Mouse (Mus musculus): ENCODE measurements around the gene Pcsk4. TPM values are rescaled to one million over a fixed set of nuclear protein-coding genes. Genes with fewer than 3 reads are reported as not detected.

Pcsk4 gene
- total RNA-seq (2021): 1 to 10 TPM; 1.3 to 2.0 TPM

DNA sequence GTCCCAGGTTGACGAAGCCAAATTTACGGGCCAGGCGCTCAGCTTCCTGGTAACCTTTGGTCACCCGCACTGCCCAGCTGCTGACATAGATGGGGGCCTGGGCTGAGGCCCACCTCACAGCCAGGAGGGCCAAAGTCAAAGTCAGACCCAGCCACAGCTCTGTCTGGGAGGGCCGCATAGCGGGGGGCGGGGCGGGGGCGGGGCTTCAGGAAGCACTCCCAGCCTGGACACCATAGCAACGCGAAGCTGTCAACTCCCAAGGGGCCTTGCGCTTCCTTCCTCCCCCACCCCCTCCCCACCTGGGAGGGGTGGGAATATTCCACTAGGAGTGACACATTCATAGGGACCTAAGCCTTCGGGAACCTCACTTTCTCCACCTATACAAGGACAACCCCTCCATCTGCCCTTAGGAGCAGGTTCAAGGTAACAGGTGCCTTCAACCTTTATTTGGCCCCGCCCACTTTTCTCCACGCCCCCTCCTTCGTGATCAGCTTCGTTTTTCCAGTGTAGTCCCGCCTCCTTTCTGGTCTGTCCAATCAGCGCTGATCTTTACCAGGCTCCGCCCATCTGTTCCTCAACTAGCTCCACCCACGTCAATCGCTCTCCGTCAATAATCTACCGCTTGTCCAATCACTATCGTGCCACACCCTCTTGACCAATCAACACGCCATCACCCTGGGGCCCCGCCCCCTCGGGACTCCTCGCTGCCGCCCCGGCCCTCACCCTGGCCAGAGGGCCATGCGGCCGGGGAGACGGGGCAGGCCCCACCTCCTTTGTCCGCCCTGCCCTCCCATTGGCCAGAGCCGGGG, at the start of gene Pcsk4, which contains the start of gene Reep6:
Gene Pcsk4, minus strand, starts transcription at position 226 of the 809 bp plus-strand sequence.
Gene Reep6, plus strand, starts transcription at position 681 of the 809 bp plus-strand sequence.
- peak; percentile 95 for DNase-seq

DNA sequence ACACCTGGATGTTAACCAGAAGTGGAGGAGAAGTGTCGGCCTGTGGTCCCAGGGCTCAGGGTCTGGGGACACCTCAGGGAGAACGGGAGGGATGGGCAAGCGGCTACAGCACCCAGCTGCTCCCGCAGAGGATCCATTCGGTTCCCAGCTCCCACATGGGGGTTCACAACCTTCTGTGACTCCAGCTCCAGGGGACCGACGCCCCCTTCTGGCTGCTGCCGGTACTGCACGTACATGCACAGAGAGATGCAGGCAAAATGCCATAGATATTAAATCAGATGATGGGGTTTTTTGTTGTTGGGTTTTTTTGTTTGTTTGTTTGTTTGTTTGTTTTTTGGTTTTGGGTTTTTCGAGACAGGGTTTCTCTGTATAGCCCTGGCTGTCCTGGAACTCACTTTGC, 48.4 kb upstream of the Pcsk4 start:
- DNase-seq: peak; percentile 59

DNA sequence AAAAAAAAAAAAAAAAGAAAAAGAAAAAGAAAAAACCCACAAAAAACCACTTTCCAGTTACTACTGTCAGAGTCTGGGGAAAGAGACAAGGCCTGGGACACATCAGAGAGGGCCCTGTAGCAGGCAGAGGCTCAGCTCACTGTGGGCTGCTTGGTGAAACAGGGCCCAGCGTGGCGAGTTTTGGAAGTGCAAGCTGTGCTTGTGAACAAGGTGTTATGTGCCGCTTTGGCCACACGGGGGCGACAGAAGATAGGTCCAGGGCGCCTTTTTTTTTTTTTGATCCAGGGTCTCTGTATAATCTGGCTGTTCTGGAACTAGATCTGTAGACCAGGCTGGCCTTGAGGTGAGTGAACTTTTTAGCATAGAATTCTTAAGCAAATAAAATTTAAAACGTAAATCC, 46.9 kb upstream of the Pcsk4 start:
- DNase-seq: peak; percentile 98

DNA sequence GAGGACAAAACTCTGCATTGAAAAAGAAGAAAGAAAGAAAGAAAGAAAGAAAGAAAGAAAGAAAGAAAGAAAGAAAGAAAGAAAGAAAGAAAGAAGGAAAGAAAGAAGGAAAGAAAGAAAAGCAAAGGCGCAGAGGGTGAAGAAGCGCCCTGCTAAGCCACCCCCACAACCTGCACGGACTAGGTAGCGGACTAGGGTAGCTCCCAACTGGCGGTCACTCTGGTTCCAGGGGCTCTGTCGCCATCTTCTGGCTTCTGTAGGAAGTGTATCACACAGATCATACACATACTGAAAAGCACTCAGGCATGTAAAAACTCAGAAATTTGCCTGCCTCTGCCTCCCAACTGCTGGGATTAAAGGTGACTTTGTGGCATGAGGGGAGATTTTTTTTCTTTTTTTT, 44.8 kb upstream of the Pcsk4 start:
- peak; percentile 87 for DNase-seq

DNA sequence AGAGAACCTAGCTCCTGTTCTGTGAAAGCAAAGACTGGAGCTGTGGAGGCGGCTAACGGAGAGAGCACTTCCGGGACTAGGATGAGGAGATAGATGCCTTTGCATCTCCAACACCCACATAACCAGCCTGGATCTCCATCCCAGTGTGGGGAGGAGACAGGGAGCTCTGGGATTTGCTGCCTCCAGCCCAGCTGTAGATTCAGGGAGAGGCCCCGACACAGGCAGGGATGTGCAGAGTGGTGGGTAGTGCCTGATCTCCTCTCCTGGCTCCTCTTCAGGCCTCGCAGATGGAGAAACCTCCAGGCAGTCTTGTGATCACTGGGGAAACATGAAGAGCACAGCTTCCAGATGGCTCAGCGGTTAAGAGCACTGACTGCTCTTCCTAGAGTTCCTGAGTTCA, 43.4 kb upstream of the Pcsk4 start:
- DNase-seq: no peak

DNA sequence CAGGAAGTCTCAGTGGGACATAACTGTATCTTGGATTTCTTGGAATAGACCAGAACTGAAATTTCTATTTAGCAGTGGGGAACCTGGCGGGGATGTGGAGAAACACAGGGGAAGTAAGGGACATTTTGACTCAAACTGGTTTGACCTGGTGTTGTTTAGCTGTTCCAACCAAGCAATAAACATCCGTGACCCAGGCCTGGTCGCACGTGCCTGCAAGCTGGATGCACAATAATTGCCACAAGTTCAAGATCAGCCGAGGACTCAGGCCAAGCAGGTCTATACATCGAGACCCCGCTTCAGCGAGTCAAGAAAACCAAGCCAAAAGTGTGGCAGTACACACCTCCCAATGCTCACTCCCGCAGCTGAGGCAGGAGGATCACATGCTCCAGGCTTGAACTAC, 42.7 kb upstream of the Pcsk4 start:
- DNase-seq: no peak

DNA sequence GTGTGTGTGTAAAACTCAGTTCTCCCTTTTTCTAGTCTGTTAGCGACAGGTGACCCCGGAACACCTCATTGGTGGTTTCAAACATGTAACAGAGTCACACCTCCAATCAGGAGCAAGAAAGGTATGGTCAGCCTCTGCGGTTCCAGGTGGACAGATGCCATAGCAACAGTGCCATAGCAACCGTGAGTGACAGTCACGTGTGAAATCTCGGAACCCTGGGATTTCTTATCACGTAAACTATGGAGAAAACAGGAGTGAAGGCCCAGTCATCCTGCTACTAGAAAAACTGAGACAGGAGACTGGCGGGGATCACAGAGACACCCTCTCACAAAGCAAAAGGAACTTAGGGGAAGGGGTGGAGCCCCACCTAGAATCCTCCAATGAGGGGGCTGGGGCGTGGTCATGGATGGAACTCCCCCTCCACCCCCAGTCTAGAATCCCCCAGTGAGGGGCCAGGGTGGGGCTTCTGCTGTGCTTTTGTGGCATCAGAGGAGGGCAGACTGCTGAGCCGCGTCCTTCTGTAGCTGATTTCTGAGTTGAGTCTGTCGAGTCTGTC, 42.2 kb upstream of the Pcsk4 start:
- no peak for DNase-seq

DNA sequence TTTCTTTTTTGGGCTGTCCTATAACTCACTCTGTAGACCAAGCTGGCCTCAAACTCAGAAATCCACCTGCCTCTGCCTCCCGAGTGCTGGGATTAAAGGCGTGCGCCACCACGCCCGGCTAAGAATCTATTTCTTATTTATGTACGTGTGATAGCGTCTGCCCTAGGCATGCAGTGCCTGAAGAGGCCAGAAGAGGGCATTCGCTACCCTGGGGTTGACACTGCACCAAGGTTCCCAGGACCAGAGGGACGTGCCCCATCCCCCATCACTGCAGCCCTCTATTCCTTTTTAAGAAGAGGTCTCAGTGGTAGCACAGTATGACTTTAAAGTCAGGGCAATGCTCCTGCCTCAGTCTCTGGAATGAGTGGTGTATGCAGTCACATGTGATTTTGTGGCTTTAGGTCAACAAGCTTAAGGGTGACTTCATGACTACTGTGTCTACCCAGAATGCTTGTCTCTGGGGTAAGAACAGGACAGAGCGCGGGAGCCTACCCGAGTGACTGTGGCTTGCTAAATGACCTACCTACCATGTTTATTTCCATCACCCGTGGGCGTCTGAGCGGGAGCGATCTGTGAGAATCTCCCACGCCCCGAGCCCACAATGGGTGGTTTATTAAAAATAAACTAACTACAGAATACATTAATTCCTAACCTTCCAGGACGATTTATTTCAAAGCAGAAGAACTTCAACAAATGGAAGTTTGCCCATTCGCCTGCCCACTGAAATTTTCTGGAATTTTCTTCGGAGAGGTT, 40.9 kb upstream of the Pcsk4 start:
- no peak for DNase-seq

DNA sequence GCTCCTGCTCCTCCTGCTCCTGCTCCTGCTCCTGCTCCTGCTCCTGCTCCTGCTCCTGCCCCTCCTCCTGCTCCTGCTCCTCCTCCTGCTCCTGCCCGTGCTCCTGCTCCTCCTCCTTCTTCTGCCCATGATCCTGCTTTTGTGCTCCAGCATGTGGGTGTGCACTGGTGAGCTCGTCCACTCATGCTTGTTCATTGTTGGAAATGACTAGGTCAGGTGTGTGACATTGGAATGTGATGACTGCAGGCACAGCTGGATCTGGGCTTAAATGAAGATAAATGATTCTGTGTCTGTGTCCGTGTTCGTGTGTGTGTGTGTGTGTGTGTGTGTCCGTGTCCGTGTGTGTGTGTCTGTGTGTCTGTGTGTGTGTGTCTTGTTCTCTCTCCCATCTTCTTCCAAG, 39.1 kb upstream of the Pcsk4 start:
- DNase-seq: no peak

DNA sequence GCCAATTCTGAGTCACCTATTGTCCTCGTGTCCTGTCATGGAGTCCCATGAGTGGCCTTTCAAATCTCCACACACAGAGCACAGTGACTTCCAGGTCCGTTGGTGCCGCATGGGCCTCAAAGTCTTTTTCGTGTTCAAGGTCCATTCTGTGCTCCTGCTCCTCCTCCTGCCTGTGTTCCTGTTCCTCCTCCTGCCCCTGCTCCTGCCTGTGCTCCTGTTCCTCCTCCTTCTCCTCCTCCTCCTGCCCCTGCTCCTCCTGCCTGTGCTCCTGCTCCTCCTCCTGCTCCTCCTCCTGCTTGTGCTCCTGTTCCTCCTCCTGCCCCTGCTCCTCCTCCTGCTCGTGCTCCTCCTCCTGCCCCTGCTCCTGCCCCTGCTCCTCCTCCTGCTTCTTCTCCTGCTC, 38.7 kb upstream of the Pcsk4 start:
- no peak for DNase-seq

DNA sequence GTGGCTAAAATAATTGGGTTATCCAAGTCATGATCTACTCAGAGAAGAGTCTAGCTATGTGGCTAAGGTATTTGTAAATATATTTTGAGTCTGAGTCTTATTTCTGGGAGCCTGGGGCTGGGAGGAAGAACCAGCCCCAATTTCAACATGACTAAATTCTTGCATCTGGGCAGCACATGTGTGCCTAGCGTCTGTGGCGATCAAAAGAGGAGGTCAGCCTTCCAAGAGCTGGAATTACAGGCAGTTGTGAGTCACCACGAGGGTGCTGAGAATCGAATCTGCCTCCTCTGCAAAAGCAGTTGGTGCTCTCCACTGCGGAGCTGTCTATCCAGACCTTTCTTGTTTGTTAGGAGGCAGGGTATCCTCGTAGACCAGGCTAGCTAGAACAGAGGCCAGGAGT, 36.4 kb upstream of the Pcsk4 start:
- DNase-seq: no peak

DNA sequence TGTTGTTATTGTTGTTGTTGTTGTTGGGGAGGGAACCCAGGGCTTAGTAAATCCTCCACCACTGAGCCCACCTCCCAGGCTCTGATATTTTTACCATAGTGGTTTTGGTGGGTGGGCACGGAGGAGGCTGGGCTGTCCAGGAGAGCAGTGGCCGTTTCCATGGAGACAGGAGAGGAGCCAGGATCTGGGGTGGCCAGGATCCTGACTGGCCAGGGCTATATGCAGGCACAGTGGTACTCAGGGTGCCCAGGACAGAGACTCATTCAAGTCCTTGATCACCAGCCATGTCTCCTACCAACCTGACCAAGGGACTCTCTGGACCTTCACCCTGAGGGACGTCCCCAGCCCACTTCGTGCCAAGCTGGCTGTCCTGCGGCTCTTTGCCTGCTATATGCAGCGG, 34.4 kb upstream of the Pcsk4 start:
- no peak for DNase-seq

DNA sequence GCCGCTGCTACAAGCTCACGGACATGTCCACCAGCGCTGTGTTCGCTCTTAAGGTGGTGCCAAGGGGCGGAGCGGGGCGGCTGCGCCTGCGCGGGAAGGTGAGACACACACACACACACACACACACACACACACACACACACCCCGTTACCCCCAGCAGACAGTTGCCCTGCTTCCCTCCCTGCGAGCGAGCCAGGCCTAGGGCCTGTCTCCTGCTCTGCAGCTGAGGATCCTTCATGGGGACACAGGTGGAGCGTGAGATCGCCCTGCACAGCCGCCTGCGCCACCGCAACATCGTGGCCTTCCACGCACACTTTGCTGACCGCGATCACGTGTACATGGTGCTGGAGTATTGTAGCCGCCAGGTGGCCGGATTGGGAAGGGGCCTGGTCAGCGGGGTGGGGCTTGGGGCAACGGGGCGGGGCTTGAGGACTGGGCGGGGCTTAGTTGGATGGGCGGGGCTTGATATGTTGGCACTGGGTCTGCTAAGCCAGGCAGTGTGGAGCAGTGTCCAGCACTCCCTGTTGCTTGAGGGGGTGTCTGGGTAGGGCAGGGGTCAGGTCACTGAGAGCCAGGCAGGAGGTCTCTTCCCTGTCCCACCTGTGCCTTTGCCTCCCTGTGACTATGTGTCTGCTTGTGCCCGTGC, 28.8 kb upstream of the Pcsk4 start:
- DNase-seq: peak; percentile 39

DNA sequence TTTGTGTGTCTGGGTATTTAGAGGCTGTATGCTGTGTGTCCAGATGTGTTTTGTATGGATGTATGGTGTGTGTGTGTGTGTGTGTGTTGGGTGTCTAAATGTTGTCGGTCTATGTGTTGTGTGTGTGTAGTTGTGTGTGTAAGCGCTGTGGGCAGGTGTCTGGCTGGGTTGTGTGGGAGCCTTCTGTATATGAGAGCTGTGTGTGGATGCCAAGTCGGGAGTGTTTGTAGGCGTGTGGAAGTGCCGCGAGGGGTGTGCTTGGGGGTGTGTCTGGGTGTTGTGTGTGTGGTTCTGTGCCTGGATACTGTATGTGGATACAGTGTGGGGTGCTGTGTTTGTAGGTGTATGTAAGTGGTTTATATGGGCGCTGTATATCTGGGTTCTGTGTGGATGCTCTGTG, 28.0 kb upstream of the Pcsk4 start:
- DNase-seq: no peak

DNA sequence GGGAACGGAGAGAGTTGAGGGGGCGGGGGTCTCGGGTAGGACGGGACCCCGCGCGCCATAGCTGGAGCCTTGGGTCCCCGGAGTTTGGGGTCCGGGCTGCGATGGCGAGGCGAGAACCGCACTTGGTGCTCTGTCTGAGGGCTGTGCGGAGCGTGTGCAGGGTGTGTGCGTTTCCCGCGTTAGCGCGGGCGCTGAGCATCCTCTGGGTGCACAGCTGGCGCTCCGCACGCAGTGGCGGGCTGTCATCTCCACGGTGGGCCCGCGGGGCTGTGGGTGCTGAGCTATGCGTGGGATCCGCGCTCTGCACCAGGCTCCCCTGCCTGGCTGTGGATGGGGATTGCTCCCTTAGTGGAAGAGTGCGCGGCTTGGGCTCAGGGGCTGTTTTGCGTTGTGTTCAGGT, 27.4 kb upstream of the Pcsk4 start:
- DNase-seq: no peak

DNA sequence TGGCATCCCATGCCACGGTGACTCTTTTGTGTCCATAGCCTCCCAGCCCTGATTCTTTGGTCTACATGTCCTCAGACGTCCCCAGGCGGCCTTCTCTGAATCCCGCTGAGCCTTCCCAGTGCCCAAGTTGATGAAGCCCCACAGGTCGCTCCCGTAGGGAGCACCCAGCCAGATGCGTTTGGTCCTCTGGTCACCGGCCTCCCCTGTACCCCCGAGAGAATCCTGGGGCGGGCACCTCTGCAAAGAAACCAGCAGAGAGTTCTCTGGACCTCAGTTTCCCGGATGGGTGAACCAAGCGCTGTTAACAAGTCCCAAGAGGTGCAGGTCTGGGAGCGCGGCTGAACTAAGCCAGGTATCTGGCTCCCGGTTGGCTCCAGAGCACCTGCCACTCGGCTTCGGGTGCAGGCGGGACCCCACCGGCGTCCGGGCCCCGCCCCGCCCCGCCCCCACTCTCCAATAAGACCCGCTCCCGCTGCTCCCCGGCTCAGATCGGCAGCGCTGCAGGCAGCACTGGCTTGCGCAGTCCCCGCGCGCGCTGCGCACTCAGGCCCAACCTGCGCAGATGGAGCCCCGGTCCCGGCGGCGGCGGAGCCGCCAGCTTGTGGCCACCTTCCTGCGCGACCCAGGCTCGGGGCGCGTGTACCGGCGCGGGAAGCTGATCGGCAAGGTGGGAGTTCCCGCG, 26.8 kb upstream of the Pcsk4 start, which contains the start of gene Plk5:
Gene Plk5, plus strand, starts transcription at position 459 of the 682 bp plus-strand sequence.
- no peak for DNase-seq

DNA sequence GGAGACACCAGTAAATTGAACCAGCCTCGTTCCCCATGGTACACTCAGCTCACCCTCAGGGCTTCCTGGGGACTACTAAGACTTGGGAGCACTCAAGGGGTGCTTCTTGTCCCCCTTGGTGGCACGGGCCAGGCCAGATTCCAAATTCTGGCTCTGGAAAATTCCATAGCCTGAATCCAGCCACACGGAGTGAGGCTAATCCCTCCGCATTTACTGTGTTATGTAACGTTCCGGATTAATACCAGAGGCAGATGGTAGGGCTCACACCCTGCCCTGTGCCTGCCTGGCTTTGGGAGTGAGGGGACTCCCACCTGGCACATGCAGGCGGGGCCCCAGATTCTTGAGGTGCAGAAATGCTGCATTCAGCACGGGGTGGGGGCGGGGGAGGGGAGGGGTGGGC, 26.1 kb upstream of the Pcsk4 start:
- no peak for DNase-seq

DNA sequence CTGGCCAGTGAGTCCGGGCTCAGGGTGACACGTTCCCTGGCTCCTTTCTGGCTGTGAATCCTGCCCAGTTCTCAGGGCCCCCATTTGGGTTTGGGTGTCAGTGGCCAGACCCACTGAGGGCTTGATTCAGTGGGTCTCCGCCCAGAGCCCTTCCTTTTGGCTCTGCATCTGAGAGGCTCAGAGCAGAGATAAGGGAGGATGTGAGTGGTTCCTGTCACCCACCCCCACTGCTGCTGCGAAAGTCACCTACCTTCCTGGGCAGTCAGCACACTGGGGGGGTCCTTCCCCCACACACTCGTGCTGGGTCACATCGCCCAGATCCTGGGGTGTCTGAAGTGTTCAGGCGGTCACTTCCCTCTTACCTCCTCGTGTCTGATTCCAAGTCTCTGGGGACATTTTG, 23.4 kb upstream of the Pcsk4 start:
- DNase-seq: no peak

DNA sequence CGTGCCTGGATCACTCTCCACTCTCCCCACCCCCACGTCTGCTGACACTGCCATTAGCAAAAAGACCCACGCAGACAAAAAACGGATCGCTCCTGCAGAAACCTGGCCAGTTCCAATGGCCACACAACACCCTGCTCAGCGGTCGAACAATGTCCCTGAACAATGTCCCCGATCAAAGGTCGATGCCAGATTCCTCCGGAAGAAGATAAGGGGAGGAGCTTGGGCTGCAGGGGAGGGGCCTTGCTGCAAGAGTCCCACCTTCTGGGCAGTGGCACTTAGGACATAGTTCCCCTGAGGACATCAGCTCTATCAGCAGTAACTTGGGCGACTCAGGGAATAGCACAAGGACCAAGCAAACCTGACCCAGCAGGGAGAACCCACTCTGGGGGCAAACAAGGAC, 22.6 kb upstream of the Pcsk4 start:
- no peak for DNase-seq

DNA sequence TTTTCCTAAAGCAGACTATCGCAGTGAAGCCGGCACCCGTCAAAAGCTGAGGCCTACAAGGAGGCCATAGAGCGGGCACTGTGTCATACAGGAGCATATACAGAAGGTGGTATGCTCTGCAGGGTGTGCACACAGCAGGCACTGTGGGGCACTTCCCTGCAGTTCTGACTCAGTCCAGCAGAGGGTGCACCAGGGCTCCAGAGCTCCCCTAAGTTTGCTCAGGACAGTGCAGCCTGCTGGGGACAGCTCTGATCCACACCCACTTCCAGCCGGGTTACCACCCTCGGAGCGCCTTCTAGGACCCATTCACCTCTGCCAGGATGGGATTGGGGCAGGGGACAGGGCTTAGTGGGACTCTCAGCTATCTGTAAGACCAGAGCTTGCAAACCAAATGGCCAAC, 21.0 kb upstream of the Pcsk4 start:
- DNase-seq: peak; percentile 95

DNA sequence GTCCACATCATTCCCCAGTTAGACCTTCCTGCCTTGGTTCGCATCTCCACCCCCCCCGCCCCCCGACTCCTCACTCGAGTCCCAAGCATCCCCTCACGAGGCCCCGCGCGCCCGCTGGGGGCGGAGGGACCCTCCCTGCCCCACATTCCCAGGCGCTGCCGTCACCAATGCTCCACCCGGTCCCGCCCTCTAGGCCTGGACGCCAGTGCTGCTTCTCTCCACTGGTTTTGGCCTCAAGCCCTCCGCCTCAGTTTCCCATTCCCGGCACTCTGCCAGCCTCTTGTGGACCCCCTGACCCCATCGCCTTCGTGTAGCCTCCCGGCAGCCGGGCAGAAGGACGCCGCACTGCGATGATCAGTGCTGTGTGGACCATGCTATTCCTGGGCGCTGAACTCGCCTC, 19.7 kb upstream of the Pcsk4 start:
- DNase-seq: peak; percentile 63

DNA sequence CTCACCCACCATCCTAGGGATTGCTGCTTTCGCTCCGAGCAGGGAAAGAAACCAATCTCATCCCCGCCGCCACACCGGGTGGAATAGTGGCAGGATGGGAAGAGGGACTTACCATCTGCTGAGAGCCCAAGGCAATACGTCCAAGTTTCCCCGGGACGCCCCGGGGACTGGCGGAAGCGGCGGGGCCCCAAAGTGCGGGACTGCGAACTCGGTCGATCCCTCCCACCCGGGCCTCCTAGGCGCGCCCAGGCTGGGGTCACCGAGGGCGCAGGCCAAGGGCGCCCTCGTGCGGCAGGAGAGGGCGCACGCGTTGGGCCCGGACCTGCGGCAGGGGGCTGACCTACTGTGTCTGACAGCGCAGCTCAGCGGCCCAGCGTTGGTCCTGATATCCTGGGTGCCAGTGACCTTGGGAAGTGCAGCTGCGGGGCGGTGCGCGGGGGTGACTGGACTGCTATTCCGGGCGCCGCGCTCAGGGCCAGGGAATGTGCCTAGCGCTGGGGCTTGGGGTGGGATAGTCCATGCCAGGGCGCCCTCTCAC, 19.0 kb upstream of the Pcsk4 start, which contains the start of gene Adamtsl5:
Gene Adamtsl5, minus strand, starts transcription at position 169 of the 538 bp plus-strand sequence.
- DNase-seq: peak; percentile 83

All from heart, postnatal 4 days (tissue).